Mouse (Mus musculus): ENCODE results near the gene Rpsa. TPM values are rescaled to one million over a fixed set of nuclear protein-coding genes. Genes with fewer than 3 reads are reported as not detected.
"Not testable (repeated sequence)": the region's sequence is repeated elsewhere in the genome, so short reads cannot be mapped to it uniquely, and the experiment has no call there.

Rpsa gene
- total RNA-seq (2022) = 100 to 1,000 TPM; 400 to 515 (median 436) TPM

- peak; percentile 95 to 98 for DNase-seq (ENCODE audit: low spot score in 2 of 2)
Measured at GRCm38 (mm10) chr9:120127538-120128251, at the start of gene Rpsa. Gene Rpsa, plus strand, starts transcription at chr9:120127689.

GRCm38 (mm10) chr9:120078241-120078640 is 49.2 kb upstream of the Rpsa start:
- no peak for DNase-seq (ENCODE audit: low spot score in 2 of 2)

GRCm38 (mm10) chr9:120079901-120080300 is 47.6 kb upstream of the Rpsa start:
- no peak for DNase-seq (ENCODE audit: low spot score in 2 of 2)

- DNase-seq (ENCODE audit: low spot score in 2 of 2) = peak in 1 of 2 experiments; percentile 48
Measured at GRCm38 (mm10) chr9:120080546-120081108, 46.9 kb upstream of the Rpsa start.

GRCm38 (mm10) chr9:120081247-120081646 is 46.2 kb upstream of the Rpsa start:
- no peak for DNase-seq (ENCODE audit: low spot score in 2 of 2)

GRCm38 (mm10) chr9:120081967-120082366 is 45.5 kb upstream of the Rpsa start:
- DNase-seq (ENCODE audit: low spot score in 2 of 2) = peak; percentile 45 to 55

GRCm38 (mm10) chr9:120082691-120083090 is 44.8 kb upstream of the Rpsa start:
- DNase-seq (ENCODE audit: low spot score in 2 of 2) = no peak

- no peak for DNase-seq (ENCODE audit: low spot score in 2 of 2)
Measured at GRCm38 (mm10) chr9:120083158-120083894, 44.2 kb upstream of the Rpsa start.

- DNase-seq (ENCODE audit: low spot score in 2 of 2) = no peak
Measured at GRCm38 (mm10) chr9:120084406-120084805, 43.1 kb upstream of the Rpsa start.

- DNase-seq (ENCODE audit: low spot score in 2 of 2) = no peak
Measured at GRCm38 (mm10) chr9:120089125-120089524, 38.4 kb upstream of the Rpsa start.

- no peak for DNase-seq (ENCODE audit: low spot score in 2 of 2)
Measured at GRCm38 (mm10) chr9:120091086-120091485, 36.4 kb upstream of the Rpsa start.

GRCm38 (mm10) chr9:120091696-120092238 is 35.7 kb upstream of the Rpsa start, which contains the start of gene Ccr8:
Gene Ccr8, plus strand, starts transcription at chr9:120092114.
- no peak for DNase-seq (ENCODE audit: low spot score in 2 of 2)

GRCm38 (mm10) chr9:120093701-120094100 is 33.8 kb upstream of the Rpsa start:
- no peak for DNase-seq (ENCODE audit: low spot score in 2 of 2)

- DNase-seq (ENCODE audit: low spot score in 2 of 2) = no peak
Measured at GRCm38 (mm10) chr9:120095886-120096285, 31.6 kb upstream of the Rpsa start.

GRCm38 (mm10) chr9:120098682-120099081 is 28.8 kb upstream of the Rpsa start:
- peak in 1 of 2 experiments; percentile 77 for DNase-seq (ENCODE audit: low spot score in 2 of 2)

- DNase-seq (ENCODE audit: low spot score in 2 of 2) = no peak
Measured at GRCm38 (mm10) chr9:120099304-120099703, 28.2 kb upstream of the Rpsa start.

- no peak for DNase-seq (ENCODE audit: low spot score in 2 of 2)
Measured at GRCm38 (mm10) chr9:120101165-120101564, 26.3 kb upstream of the Rpsa start.

- not testable (repeated sequence) for DNase-seq (ENCODE audit: low spot score in 2 of 2)
Measured at GRCm38 (mm10) chr9:120108953-120109352, 18.5 kb upstream of the Rpsa start.

- peak; percentile 92 to 93 for DNase-seq (ENCODE audit: low spot score in 2 of 2)
Measured at GRCm38 (mm10) chr9:120110211-120111018, 17.1 kb upstream of the Rpsa start, which contains the start of gene Slc25a38. Gene Slc25a38, plus strand, starts transcription at chr9:120110374.

- no peak for DNase-seq (ENCODE audit: low spot score in 2 of 2)
Measured at GRCm38 (mm10) chr9:120111156-120111945, 16.1 kb upstream of the Rpsa start.
